Mouse (Mus musculus) c-Kit-negative CD71-positive TER-119-positive erythroid progenitor cells, embryonic 14.5 days (primary cell): ENCODE data around the gene Olfr1432.
"Not testable (repeated sequence)": the region's sequence is repeated elsewhere in the genome, so short reads cannot be mapped to it uniquely, and the experiment has no call there.

ENCODE experiments used
- DNase-seq: peaks from one replicate; pipeline ENCODE4 v3.0.0-alpha.2; 2013; ENCODE audit warnings: low read depth, low spot score

The Olfr1432 gene

GRCm38 (mm10) chr19:12232496-12232895, at the start of gene Olfr1432:
Gene Olfr1432, minus strand, starts transcription at chr19:12232596.
- not testable (repeated sequence) for DNase-seq

- DNase-seq: no peak
These were observed 47.2 kb upstream of the Olfr1432 start, which contains the start of gene Olfr1434 for GRCm38 (mm10) chr19:12279554-12279953. Gene Olfr1434, plus strand, starts transcription at chr19:12279854.

- no peak for DNase-seq
These were observed 28.3 kb upstream of the Olfr1432 start, which contains the start of gene Olfr235 for GRCm38 (mm10) chr19:12260732-12261131. Gene Olfr235, plus strand, starts transcription at chr19:12261032.

- DNase-seq: no peak
These were observed 9.2 kb upstream of the Olfr1432 start, which contains the start of gene Olfr262 for GRCm38 (mm10) chr19:12241559-12241958. Gene Olfr262, minus strand, starts transcription at chr19:12241659.

GRCm38 (mm10) chr19:12200334-12200733, 32.1 kb downstream of the Olfr1432 start, which contains the start of gene Olfr1431:
Gene Olfr1431, plus strand, starts transcription at chr19:12200634.
- no peak for DNase-seq

GRCm38 (mm10) chr19:12199076-12199475, 33.3 kb downstream of the Olfr1432 start:
- not testable (repeated sequence) for DNase-seq
